Mouse (Mus musculus) liver, adult 10 weeks (tissue): ENCODE data around the gene Hoxd10. TPM values are rescaled to one million over a fixed set of nuclear protein-coding genes. Genes with fewer than 3 reads are reported as not detected.

Experiments
- polyA plus RNA-seq: library from polyadenylated mRNA; stranded (reverse); fragments of 350-450 nt; fragmentation: Illumina TruSeq; extraction: RNeasy Lipid Tissue Mini Kit (QIAGEN cat#74804); gene quantifications from one replicate; pipeline ENCODE4 v1.2.3, GENCODE M21; 2014; ENCODE audit warnings: low read depth, low replicate concordance

Hoxd10 gene
- not detected for polyA plus RNA-seq

GRCm38 (mm10) chr2:74691022-74691951 is at the start of gene Hoxd10:
Gene Hoxd10, plus strand, starts transcription at chr2:74691924.

GRCm38 (mm10) chr2:74659507-74660005 is 32.2 kb upstream of the Hoxd10 start, which contains the start of gene Evx2:
Gene Evx2, minus strand, starts transcription at chr2:74659557.

GRCm38 (mm10) chr2:74667842-74668357 is 23.8 kb upstream of the Hoxd10 start, which contains the start of gene Hoxd13:
Gene Hoxd13, plus strand, starts transcription at chr2:74668310.

GRCm38 (mm10) chr2:74674881-74675665 is 16.7 kb upstream of the Hoxd10 start, which contains the start of gene Hoxd12:
Gene Hoxd12, plus strand, starts transcription at chr2:74675013.

GRCm38 (mm10) chr2:74678891-74679595 is 12.7 kb upstream of the Hoxd10 start, which contains the start of gene Hoxd11:
Gene Hoxd11, plus strand, starts transcription at chr2:74679557.

GRCm38 (mm10) chr2:74697567-74698121 is 5.9 kb downstream of the Hoxd10 start, which contains the start of gene Hoxd9:
Gene Hoxd9, plus strand, starts transcription at chr2:74697727.

GRCm38 (mm10) chr2:74704393-74704998 is 12.8 kb downstream of the Hoxd10 start, which contains the start of gene Hoxd8:
Gene Hoxd8, plus strand, starts transcription at chr2:74704615.

GRCm38 (mm10) chr2:74711721-74712621 is 20.2 kb downstream of the Hoxd10 start, which contains the start of the genes Hoxd3 and Hoxd4:
Gene Hoxd3, plus strand, starts transcription at chr2:74711927.
Gene Hoxd4, plus strand, starts transcription at chr2:74711929.

GRCm38 (mm10) chr2:74726551-74726950 is 34.8 kb downstream of the Hoxd10 start, which contains the start of gene Gm28230:
Gene Gm28230, plus strand, starts transcription at chr2:74726728.

Other genes starting within 250 kb of the Hoxd10 start
- gene Lnpk, start 112.5 kb upstream of the Hoxd10 start, polyA plus RNA-seq: 9.0 TPM
- gene Evx2, start 32.4 kb upstream of the Hoxd10 start, polyA plus RNA-seq: not detected
- gene Hoxd13, start 23.6 kb upstream of the Hoxd10 start, polyA plus RNA-seq: not detected
- gene Hoxd12, start 16.9 kb upstream of the Hoxd10 start, polyA plus RNA-seq: not detected
- not detected for gene Hoxd11, start 12.4 kb upstream of the Hoxd10 start, polyA plus RNA-seq
- not detected for gene Hoxd9, start 5.8 kb downstream of the Hoxd10 start, polyA plus RNA-seq
- gene Hoxd8, start 12.7 kb downstream of the Hoxd10 start, polyA plus RNA-seq: not detected
- gene Hoxd3, start 20.0 kb downstream of the Hoxd10 start, polyA plus RNA-seq: not detected
- not detected for gene Hoxd4, start 20.0 kb downstream of the Hoxd10 start, polyA plus RNA-seq
- gene Gm28230, start 34.8 kb downstream of the Hoxd10 start, polyA plus RNA-seq: not detected
- not detected for gene Hoxd1, start 71.1 kb downstream of the Hoxd10 start, polyA plus RNA-seq
- gene Mtx2, start 133.9 kb downstream of the Hoxd10 start, polyA plus RNA-seq: 157 TPM